ENCODE assay signal across 21 mouse cellular contexts in the genomic region with DNA sequence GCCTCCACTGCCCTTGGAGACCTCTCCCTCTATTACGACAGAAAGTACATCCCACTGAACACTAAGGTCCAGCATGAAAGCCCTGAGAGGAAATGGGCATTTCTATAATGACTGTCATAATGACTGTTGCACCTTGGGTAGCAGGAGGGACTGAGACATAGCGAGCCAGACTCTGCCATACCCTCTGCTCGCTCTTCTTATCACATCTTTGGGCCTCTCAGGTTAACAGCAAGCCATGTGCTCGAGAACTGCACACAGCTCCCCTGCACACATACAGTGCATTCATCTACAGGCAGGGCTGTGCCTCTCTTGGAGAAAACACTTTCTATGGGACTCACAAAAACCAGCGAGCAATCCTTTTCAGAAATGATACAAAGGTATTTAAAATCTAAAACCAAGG.
DNase-seq lines count a peak whose midpoint lies in the region; ATAC-seq and TF ChIP-seq lines count a peak whose summit lies in the region.
"Had no signal": no experiment of that assay in that cellular context is flagged by ENCODE, and none has a peak within 500 bp of the region (broad histone marks: within the 10 kb centered on the region; RNA-seq: fewer than 3 reads in every experiment).

No protein-coding gene starts in this region.

- H3K4me3 ChIP-seq in intestine, embryonic 15.5 days (replicated peaks), result no peak overlapping the region
- H3K4me3 ChIP-seq in intestine, postnatal 0 days (ENCODE audit: low read depth, low read length), result no peak overlapping the region
- H3K4me3 ChIP-seq in intestine, embryonic 16.5 days (ENCODE audit: low read length), result no peak overlapping the region

- H3K9me3 ChIP-seq in intestine, embryonic 15.5 days, result no peaks in the 10 kb centered on the region
- no peaks in the 10 kb centered on the region for H3K9me3 ChIP-seq in intestine, postnatal 0 days (ENCODE audit: control insufficient read depth)
- no peaks in the 10 kb centered on the region for H3K9me3 ChIP-seq in intestine, embryonic 16.5 days (ENCODE audit: control insufficient read depth, low read length)

- peak; percentile 66 for ATAC-seq in intestine, embryonic 15.5 days
- no peak for ATAC-seq in intestine, postnatal 0 days
- peak; percentile 86 for ATAC-seq in intestine, embryonic 16.5 days
- ATAC-seq in megakaryocyte-erythroid progenitor cell, adult 5-6 weeks (replicated peaks; ENCODE audit: low FRiP score, low TSS enrichment, poor library complexity, severe bottlenecking), result no peak
- ATAC-seq: activated CD4-positive, CD25-positive, alpha-beta regulatory T cell, adult 4 months; CD4-positive, CD25-positive, alpha-beta regulatory T cell, adult 4 months; Patski had no signal

- no peaks in the 10 kb centered on the region for H3K36me3 ChIP-seq in intestine, embryonic 15.5 days
- H3K36me3 ChIP-seq in intestine, postnatal 0 days (ENCODE audit: control insufficient read depth, insufficient read depth), result no peaks in the 10 kb centered on the region
- no peaks in the 10 kb centered on the region for H3K36me3 ChIP-seq in intestine, embryonic 16.5 days (ENCODE audit: control insufficient read depth, insufficient read depth, low read length)
- H3K36me3 ChIP-seq: G1E had no signal

- no peak overlapping the region for H3K9ac ChIP-seq in intestine, embryonic 15.5 days
- H3K9ac ChIP-seq in intestine, postnatal 0 days (ENCODE audit: low read depth, low read length), result no peak overlapping the region
- no peak overlapping the region for H3K9ac ChIP-seq in intestine, embryonic 16.5 days (ENCODE audit: low read depth, low read length)

- no peak for TF ChIP-seq CTCF in intestine, postnatal 0 days (IDR thresholded peaks at IDR 0.05; ENCODE audit: low read depth)

- H3K4me2 ChIP-seq in intestine, embryonic 15.5 days (replicated peaks), result no peak overlapping the region
- H3K4me2 ChIP-seq in intestine, postnatal 0 days (replicated peaks; ENCODE audit: low read depth), result no peak overlapping the region
- H3K4me2 ChIP-seq in intestine, embryonic 16.5 days (ENCODE audit: low read depth, low read length), result no peak overlapping the region

- no peaks in the 10 kb centered on the region for H3K27me3 ChIP-seq in intestine, embryonic 15.5 days (replicated peaks)
- H3K27me3 ChIP-seq in intestine, postnatal 0 days (replicated peaks; ENCODE audit: control insufficient read depth, insufficient read depth, low read length), result no peaks in the 10 kb centered on the region
- no peaks in the 10 kb centered on the region for H3K27me3 ChIP-seq in intestine, embryonic 16.5 days (replicated peaks; ENCODE audit: control insufficient read depth, insufficient read depth, low read length)
- H3K27me3 ChIP-seq: CH12.LX, Patski had no signal

- peak; percentile 56 for DNase-seq in heart, adult 11 months
- DNase-seq in heart, postnatal 4 days, result no peak
- DNase-seq: adrenal gland, adult 2 months; adrenal gland, adult 8-10 months; adrenal gland, postnatal 10 days; adrenal gland, postnatal 14 days; adrenal gland, postnatal 25 days; adrenal gland, postnatal 36 days; B cell, adult 2 months; cerebellum, adult 11 months; cerebellum, adult 11-12 months; cerebellum, adult 18-20 months had no signal

- WGBS in intestine, embryonic 15.5 days, result 57% methylated on average over 5 of the region's 5 CpGs
- 43% methylated on average over 5 of the region's 5 CpGs for WGBS in intestine, postnatal 0 days
- 49% methylated on average over 5 of the region's 5 CpGs for WGBS in intestine, embryonic 16.5 days

- H3K27ac ChIP-seq in intestine, embryonic 15.5 days, result no peak overlapping the region
- no peak overlapping the region for H3K27ac ChIP-seq in intestine, postnatal 0 days (ENCODE audit: low read depth, low read length)
- H3K27ac ChIP-seq in intestine, embryonic 16.5 days (ENCODE audit: low read length), result no peak overlapping the region

- 0 out of 2 replicates have a peak, but pooled peaks cover 7% of the 10 kb centered on the region for H3K4me1 ChIP-seq in intestine, embryonic 15.5 days (replicated peaks)
- H3K4me1 ChIP-seq in intestine, postnatal 0 days (replicated peaks; ENCODE audit: control insufficient read depth, insufficient read depth, low read length), result no peaks in the 10 kb centered on the region
- H3K4me1 ChIP-seq in intestine, embryonic 16.5 days (ENCODE audit: control insufficient read depth, insufficient read depth, low read length), result peaks cover 5% of the 10 kb centered on the region; the same call in 1 of the 2 replicates

Comparison
In these comparisons a context has a peak if more than half of its experiments do, and no peak if none do; other contexts are left out.
1. ATAC-seq: peak in intestine, embryonic 15.5 days (single experiment) and intestine, embryonic 16.5 days (single experiment); none in intestine, postnatal 0 days (single experiment) and megakaryocyte-erythroid progenitor cell, adult 5-6 weeks (single experiment).